Mouse (Mus musculus) G1E-ER4 (cell line): ENCODE measurements around the gene Trim3. TPM values are rescaled to one million over a fixed set of nuclear protein-coding genes. Genes with fewer than 3 reads are reported as not detected.

Experiments used
- GATA1 ChIP-seq: IDR thresholded peaks from one replicate; pipeline ENCODE4 v1.8.0; 2012; ENCODE audit warnings: low read length, inconsistent platforms
- polyA plus RNA-seq: library from polyadenylated mRNA; stranded (reverse); fragments of >175 nt; gene quantifications from 2 replicates; pipeline ENCODE4 v1.2.3, GENCODE M21; 2012

The Trim3 gene
- 8.4 and 8.6 TPM in 2 replicates for polyA plus RNA-seq

GRCm38 (mm10) chr7:105633127-105633800 lies at the start of gene Trim3:
TSS of gene Trim3 (minus strand) at chr7:105633571.
- no peak for TF ChIP-seq GATA1

- TF ChIP-seq GATA1, result no peak
Measured at GRCm38 (mm10) chr7:105650639-105651435, 17.5 kb upstream of the Trim3 start, which contains the start of gene Dnhd1. TSS of gene Dnhd1 (plus strand) at chr7:105650827.

GRCm38 (mm10) chr7:105641936-105642335 lies 8.6 kb upstream of the Trim3 start:
- no peak for TF ChIP-seq GATA1

GRCm38 (mm10) chr7:105640894-105641255 lies 7.5 kb upstream of the Trim3 start:
- no peak for TF ChIP-seq GATA1

GRCm38 (mm10) chr7:105640233-105640893 lies 7.0 kb upstream of the Trim3 start, which contains the start of the genes Arfip2 and Gm45799:
TSS of gene Arfip2 (minus strand) at chr7:105640416.
TSS of gene Gm45799 (plus strand) at chr7:105640552.
- TF ChIP-seq GATA1, result no peak

- no peak for TF ChIP-seq GATA1
Measured at GRCm38 (mm10) chr7:105639756-105640155, 6.4 kb upstream of the Trim3 start, which contains the start of gene Timm10b. TSS of gene Timm10b (plus strand) at chr7:105640056.

- no peak for TF ChIP-seq GATA1
Measured at GRCm38 (mm10) chr7:105639304-105639703, 5.9 kb upstream of the Trim3 start.

- no peak for TF ChIP-seq GATA1
Measured at GRCm38 (mm10) chr7:105638776-105639175, 5.4 kb upstream of the Trim3 start.

GRCm38 (mm10) chr7:105635726-105636125 lies 2.4 kb upstream of the Trim3 start:
- no peak for TF ChIP-seq GATA1

- TF ChIP-seq GATA1, result no peak
Measured at GRCm38 (mm10) chr7:105634272-105634920, 1.0 kb upstream of the Trim3 start.

GRCm38 (mm10) chr7:105633801-105634135 lies 397 bp upstream of the Trim3 start:
- TF ChIP-seq GATA1, result no peak

- TF ChIP-seq GATA1, result no peak
Measured at GRCm38 (mm10) chr7:105632551-105632972, 809 bp downstream of the Trim3 start.

- TF ChIP-seq GATA1, result no peak
Measured at GRCm38 (mm10) chr7:105628633-105629032, 4.7 kb downstream of the Trim3 start.

GRCm38 (mm10) chr7:105625397-105625796 lies 8.0 kb downstream of the Trim3 start:
- TF ChIP-seq GATA1, result no peak

- TF ChIP-seq GATA1, result no peak
Measured at GRCm38 (mm10) chr7:105621646-105622292, 11.6 kb downstream of the Trim3 start.
